Mouse (Mus musculus): ENCODE results near the gene Slc12a6.

The Slc12a6 gene

GRCm38 (mm10) chr2:112328069-112328777 lies 62.6 kb downstream of the Slc12a6 start:
- DNase-seq (ENCODE audit: low spot score), result no peak

GRCm38 (mm10) chr2:112332051-112332898 lies 66.7 kb downstream of the Slc12a6 start:
- no peak for DNase-seq (ENCODE audit: low spot score)

GRCm38 (mm10) chr2:112337211-112337610 lies 71.6 kb downstream of the Slc12a6 start:
- DNase-seq (ENCODE audit: low spot score), result no peak

- no peak for DNase-seq (ENCODE audit: low spot score)
These were observed 74.1 kb downstream of the Slc12a6 start for GRCm38 (mm10) chr2:112339736-112340135.

- DNase-seq (ENCODE audit: low spot score), result no peak
These were observed 75.5 kb downstream of the Slc12a6 start for GRCm38 (mm10) chr2:112341117-112341516.

GRCm38 (mm10) chr2:112348246-112348645 lies 82.6 kb downstream of the Slc12a6 start:
- DNase-seq (ENCODE audit: low spot score), result no peak

GRCm38 (mm10) chr2:112353685-112354455 lies 88.2 kb downstream of the Slc12a6 start:
- no peak for DNase-seq (ENCODE audit: low spot score)

- DNase-seq (ENCODE audit: low spot score), result no peak
These were observed 94.0 kb downstream of the Slc12a6 start for GRCm38 (mm10) chr2:112359611-112360010.

GRCm38 (mm10) chr2:112360012-112360780 lies 94.6 kb downstream of the Slc12a6 start:
- no peak for DNase-seq (ENCODE audit: low spot score)

GRCm38 (mm10) chr2:112360781-112361169 lies 95.2 kb downstream of the Slc12a6 start:
- DNase-seq (ENCODE audit: low spot score), result no peak

GRCm38 (mm10) chr2:112367222-112367621 lies 101.6 kb downstream of the Slc12a6 start:
- DNase-seq (ENCODE audit: low spot score), result no peak

- DNase-seq (ENCODE audit: low spot score), result peak; percentile 96
These were observed 102.4 kb downstream of the Slc12a6 start, which contains the start of gene Emc4 for GRCm38 (mm10) chr2:112367726-112368673. TSS of gene Emc4 (minus strand) at chr2:112368027.

- no peak for DNase-seq (ENCODE audit: low spot score)
These were observed 104.3 kb downstream of the Slc12a6 start for GRCm38 (mm10) chr2:112369941-112370340.

- DNase-seq (ENCODE audit: low spot score), result no peak
These were observed 107.5 kb downstream of the Slc12a6 start for GRCm38 (mm10) chr2:112373141-112373540.

GRCm38 (mm10) chr2:112374610-112375009 lies 109.0 kb downstream of the Slc12a6 start:
- DNase-seq (ENCODE audit: low spot score), result no peak

GRCm38 (mm10) chr2:112378973-112379898 lies 113.6 kb downstream of the Slc12a6 start, which contains the start of gene Katnbl1:
TSS of gene Katnbl1 (plus strand) at chr2:112379211.
- DNase-seq (ENCODE audit: low spot score), result peak; percentile 93

GRCm38 (mm10) chr2:112380131-112380530 lies 114.5 kb downstream of the Slc12a6 start:
- no peak for DNase-seq (ENCODE audit: low spot score)

- no peak for DNase-seq (ENCODE audit: low spot score)
These were observed 115.6 kb downstream of the Slc12a6 start for GRCm38 (mm10) chr2:112381219-112381618.

- DNase-seq (ENCODE audit: low spot score), result no peak
These were observed 125.2 kb downstream of the Slc12a6 start for GRCm38 (mm10) chr2:112390843-112391242.
